Mouse (Mus musculus) thymus, adult 2 months (tissue): Measurements from ENCODE around the gene Chst1.

Experiments
- CTCF ChIP-seq: fragments of 200-500 bp; IDR thresholded peaks from 2 replicates; pipeline ENCODE4 v1.5.1; 2012; ENCODE audit warnings: mild to moderate bottlenecking, control low read depth, low read length, moderate library complexity, borderline replicate concordance; ENCODE audit not compliant: control insufficient read depth, poor library complexity, insufficient read depth; ENCODE audit errors: extremely low read depth
- POLR2A ChIP-seq: fragments of 200-500 bp; IDR thresholded peaks from 2 replicates; pipeline ENCODE4 v1.6.1; 2012; ENCODE audit warnings: mild to moderate bottlenecking, low read length, control low read depth, moderate library complexity; ENCODE audit not compliant: control insufficient read depth, poor library complexity, insufficient read depth; ENCODE audit errors: extremely low read depth

GRCm38 (mm10) chr2:92608013-92608619 is 8.6 kb downstream of the Chst1 start:
- TF ChIP-seq CTCF = no peak
- no peak for TF ChIP-seq POLR2A
